Mouse (Mus musculus): Measurements from ENCODE around the gene Gm20696. TPM values are rescaled to one million over a fixed set of nuclear protein-coding genes. Genes with fewer than 3 reads are reported as not detected.

The Gm20696 gene
- polyA plus RNA-seq, 1 experiment: not detected

DNA sequence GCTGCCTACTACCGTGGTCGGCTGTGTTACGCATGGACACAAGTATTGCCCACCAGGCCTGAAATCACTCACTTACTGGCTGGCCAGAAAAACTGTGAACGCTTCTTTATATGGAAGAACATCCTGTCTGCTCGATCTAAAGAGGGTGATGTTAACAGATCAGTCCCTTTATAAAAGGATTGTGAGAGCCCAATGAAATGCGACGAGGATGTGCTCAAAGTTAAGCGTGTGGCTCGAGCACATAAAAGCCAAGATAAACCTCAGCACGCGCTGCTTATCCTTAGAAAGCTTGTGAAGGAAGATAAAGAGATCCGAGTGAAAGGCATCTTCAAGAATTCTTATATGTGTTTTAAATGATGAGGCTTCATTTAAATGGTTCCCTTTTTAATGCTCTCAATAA, 270.9 kb downstream of the Gm20696 start:
- Histone ChIP-seq H3K27ac (replicated peaks; ENCODE audit: low read depth, low read length) (no peak overlapping the region), H3K4me3 (ENCODE audit: insufficient read depth, low read depth, low read length) (no peak overlapping the region), H3K4me1 (ENCODE audit: control insufficient read depth, insufficient read depth, insufficient read length, low read length) (no peaks in the 10 kb centered on the region)

DNA sequence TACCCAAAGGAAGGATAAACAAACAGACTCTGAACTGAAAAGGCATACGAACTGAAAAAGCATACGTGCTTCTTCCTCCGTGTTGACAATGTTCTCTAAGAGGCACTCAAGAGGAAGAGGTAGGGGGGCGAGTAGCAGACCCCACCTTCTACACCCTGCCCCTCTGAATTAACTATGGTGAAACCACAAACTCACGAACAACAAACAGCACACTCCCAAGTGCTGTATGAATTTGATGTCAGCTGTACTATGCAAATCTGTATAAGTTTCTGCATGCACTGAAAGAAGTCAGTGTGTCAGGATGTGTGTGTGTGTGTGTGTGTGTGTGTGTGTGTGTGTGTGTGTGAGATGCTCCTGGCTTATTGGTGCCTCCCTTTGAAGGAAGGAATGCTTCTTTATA, 271.8 kb downstream of the Gm20696 start:
- H3K4me3 ChIP-seq (ENCODE audit: insufficient read depth, low read depth, low read length): no peak overlapping the region
- no peak overlapping the region for H3K27ac ChIP-seq (replicated peaks; ENCODE audit: low read depth, low read length)

DNA sequence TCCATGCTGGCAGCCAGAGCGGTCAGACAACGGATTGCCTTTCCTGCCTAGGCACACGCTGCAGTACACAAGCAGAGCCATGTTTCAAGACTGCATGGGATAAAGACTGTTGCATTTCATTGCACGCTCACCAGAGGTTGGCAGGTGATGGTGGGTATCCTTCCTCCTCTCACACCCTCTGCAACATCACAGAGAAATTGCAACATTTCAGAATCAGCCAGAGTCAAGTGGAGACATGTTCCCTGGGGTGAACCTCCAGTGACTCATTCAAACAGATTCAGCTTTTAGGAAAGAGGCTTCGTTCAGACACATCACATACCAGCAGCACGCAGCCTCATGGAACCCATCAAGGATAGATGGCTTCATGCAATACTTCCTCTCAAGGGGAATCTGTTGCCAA, 274.1 kb downstream of the Gm20696 start:
- no peak overlapping the region for H3K27ac ChIP-seq (replicated peaks; ENCODE audit: low read depth, low read length)
- no peak overlapping the region for H3K4me3 ChIP-seq (ENCODE audit: insufficient read depth, low read depth, low read length)
- peaks cover 14% of the 10 kb centered on the region for H3K4me1 ChIP-seq (ENCODE audit: control insufficient read depth, insufficient read depth, insufficient read length, low read length)

More for the DNA sequence above, 271.8 kb downstream of the Gm20696 start:
- no peaks in the 10 kb centered on the region for H3K4me1 ChIP-seq (ENCODE audit: control insufficient read depth, insufficient read depth, insufficient read length, low read length)

GRCm38 (mm10) chr6:99388741-99389675, 277.6 kb downstream of the Gm20696 start:
- Histone ChIP-seq H3K27ac (replicated peaks; ENCODE audit: low read depth, low read length) (peak overlapping the region; percentile 82), H3K4me3 (ENCODE audit: insufficient read depth, low read depth, low read length) (no peak overlapping the region), H3K4me1 (ENCODE audit: control insufficient read depth, insufficient read depth, insufficient read length, low read length) (peaks cover 14% of the 10 kb centered on the region)

- Histone ChIP-seq H3K4me3 (ENCODE audit: insufficient read depth, low read depth, low read length) (no peak overlapping the region), H3K4me1 (ENCODE audit: control insufficient read depth, insufficient read depth, insufficient read length, low read length) (peaks cover 18% of the 10 kb centered on the region), H3K27ac (replicated peaks; ENCODE audit: low read depth, low read length) (peak overlapping the region; percentile 32; the same call in 1 of the 2 replicates)
Measured at GRCm38 (mm10) chr6:99388023-99388422, 278.6 kb downstream of the Gm20696 start.

GRCm38 (mm10) chr6:99385059-99385604, 281.5 kb downstream of the Gm20696 start:
- Histone ChIP-seq H3K4me3 (ENCODE audit: insufficient read depth, low read depth, low read length) (no peak overlapping the region), H3K4me1 (ENCODE audit: control insufficient read depth, insufficient read depth, insufficient read length, low read length) (peaks cover 19% of the 10 kb centered on the region), H3K27ac (replicated peaks; ENCODE audit: low read depth, low read length) (no peak overlapping the region)

GRCm38 (mm10) chr6:99383846-99384472, 282.6 kb downstream of the Gm20696 start:
- Histone ChIP-seq H3K27ac (replicated peaks; ENCODE audit: low read depth, low read length) (no peak overlapping the region), H3K4me1 (ENCODE audit: control insufficient read depth, insufficient read depth, insufficient read length, low read length) (peaks cover 21% of the 10 kb centered on the region), H3K4me3 (ENCODE audit: insufficient read depth, low read depth, low read length) (no peak overlapping the region)

DNA sequence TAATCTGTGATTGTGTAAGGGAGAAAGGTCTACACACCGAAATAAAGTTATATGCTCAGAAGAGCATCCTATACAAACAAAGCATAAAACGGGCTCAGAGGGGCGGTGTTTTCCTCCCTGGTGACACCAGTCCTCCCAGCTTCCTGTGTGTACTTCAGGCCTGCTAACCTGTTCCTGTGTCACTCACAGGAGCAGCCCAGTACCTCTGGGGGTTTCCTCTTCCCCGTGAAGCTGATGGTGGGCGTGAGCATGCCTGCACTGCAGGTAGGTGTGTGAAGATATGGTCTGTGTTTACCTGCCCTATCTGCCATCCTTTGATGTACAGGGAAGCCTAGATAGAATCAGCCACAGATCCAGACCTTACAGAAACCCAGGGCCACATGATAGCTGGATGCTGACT, 286.5 kb downstream of the Gm20696 start:
- Histone ChIP-seq H3K27ac (replicated peaks; ENCODE audit: low read depth, low read length) (0 out of 2 replicates have a peak overlapping the region, but pooled peaks have one; percentile 9), H3K4me1 (ENCODE audit: control insufficient read depth, insufficient read depth, insufficient read length, low read length) (peaks cover 43% of the 10 kb centered on the region), H3K4me3 (ENCODE audit: insufficient read depth, low read depth, low read length) (no peak overlapping the region)

DNA sequence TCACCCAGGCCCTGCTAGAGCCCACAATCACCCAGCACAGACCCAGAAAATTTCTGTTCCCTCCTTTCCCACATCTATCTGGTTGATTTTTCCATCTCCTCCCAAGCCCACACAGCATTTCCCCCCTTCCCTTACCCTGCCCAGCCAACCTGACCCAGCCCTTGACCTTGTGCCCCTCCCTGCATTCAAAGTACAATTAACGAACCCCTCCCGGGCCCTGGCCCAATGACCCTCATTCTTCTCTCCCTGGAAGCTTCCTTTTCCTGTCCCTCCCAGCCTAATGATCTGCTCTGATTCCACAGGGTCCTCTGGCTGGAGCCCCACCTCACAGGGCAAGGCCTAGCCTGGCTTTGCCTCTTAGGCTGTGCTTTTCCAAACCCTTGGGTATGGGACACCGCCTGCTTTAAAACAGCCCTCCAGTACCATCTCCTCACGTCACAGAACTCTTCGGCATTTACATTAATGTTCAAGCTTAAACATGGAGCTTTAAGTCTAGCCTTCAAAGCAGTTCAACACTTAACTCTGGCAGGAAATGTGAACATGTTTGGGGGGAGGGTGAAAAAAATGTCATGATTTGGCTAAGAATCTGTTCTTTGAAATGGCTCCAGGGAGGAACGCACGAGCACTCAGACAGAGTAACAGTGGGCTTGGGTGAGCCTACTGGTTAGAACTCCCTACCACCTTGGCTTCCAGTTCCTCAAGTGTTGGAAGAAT, 287.4 kb downstream of the Gm20696 start:
- H3K27ac ChIP-seq (replicated peaks; ENCODE audit: low read depth, low read length): peak overlapping the region; percentile 66
- H3K4me3 ChIP-seq (ENCODE audit: insufficient read depth, low read depth, low read length): no peak overlapping the region

DNA sequence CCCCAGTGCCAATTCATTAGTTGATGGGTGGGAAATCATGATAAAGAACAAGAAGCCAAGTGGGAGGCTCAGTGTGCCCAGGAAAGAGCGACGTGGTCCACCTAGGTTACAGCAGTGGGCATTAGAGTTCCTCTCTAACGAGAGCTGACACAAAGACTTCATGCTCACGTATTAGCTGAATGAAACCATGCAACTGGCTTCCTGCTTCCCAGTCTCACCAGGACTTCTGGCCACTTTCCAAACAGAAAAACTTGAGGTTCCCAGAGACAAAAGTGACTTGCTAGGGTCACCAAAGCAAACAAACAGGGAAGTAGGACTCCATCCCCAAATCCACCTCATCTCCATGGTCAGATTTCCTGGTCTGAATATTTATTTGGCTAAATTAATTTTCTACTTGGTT, 288.9 kb downstream of the Gm20696 start:
- Histone ChIP-seq H3K4me3 (ENCODE audit: insufficient read depth, low read depth, low read length) (no peak overlapping the region), H3K27ac (replicated peaks; ENCODE audit: low read depth, low read length) (peak overlapping the region; percentile 63), H3K4me1 (ENCODE audit: control insufficient read depth, insufficient read depth, insufficient read length, low read length) (peaks cover 44% of the 10 kb centered on the region)

More for the DNA sequence above, 287.4 kb downstream of the Gm20696 start:
- peaks cover 46% of the 10 kb centered on the region for H3K4me1 ChIP-seq (ENCODE audit: control insufficient read depth, insufficient read depth, insufficient read length, low read length)

GRCm38 (mm10) chr6:99377131-99377530, 289.5 kb downstream of the Gm20696 start:
- peaks cover 44% of the 10 kb centered on the region for H3K4me1 ChIP-seq (ENCODE audit: control insufficient read depth, insufficient read depth, insufficient read length, low read length)
- H3K4me3 ChIP-seq (ENCODE audit: insufficient read depth, low read depth, low read length): no peak overlapping the region
- peak overlapping the region; percentile 45 for H3K27ac ChIP-seq (replicated peaks; ENCODE audit: low read depth, low read length)

DNA sequence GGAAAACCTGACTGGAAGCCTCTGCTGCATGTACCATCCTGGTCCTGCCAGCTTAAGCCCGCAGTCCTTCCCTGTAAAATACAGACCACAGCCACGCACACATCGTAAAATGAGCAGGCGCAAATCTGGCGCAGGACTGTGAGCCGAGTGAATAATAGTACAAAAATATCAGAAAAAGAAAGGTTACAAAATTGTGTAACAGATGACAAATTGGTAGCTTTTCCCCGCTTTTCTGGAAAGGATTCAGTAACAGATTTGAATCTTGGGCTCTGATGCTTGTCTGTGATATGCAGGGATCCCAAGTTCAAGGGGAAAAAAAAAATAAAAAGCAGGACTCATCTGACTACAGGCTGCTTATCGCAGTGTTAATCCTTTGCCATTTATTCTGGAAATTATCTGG, 289.9 kb downstream of the Gm20696 start:
- Histone ChIP-seq H3K4me1 (ENCODE audit: control insufficient read depth, insufficient read depth, insufficient read length, low read length) (peaks cover 44% of the 10 kb centered on the region), H3K4me3 (ENCODE audit: insufficient read depth, low read depth, low read length) (no peak overlapping the region), H3K27ac (replicated peaks; ENCODE audit: low read depth, low read length) (no peak overlapping the region)

DNA sequence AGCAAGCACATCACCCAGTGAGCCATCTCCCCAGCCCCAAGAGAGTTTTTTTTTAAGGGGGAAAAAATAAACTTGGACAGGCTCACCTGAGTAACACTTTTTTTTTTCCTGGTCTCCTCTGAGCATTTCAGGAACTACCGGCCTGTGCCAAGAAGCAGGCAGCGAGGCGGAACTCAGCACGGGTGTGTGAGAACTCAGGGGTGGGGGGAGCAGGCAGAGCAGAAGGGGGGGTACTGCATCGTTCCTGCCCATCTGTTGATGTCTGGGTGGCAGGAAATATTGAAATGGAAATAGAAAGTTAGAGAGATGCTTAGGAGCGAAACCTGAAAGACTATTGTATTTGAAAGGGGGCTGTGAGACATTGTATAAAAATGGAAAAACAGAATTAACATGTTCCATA, 290.7 kb downstream of the Gm20696 start:
- no peak overlapping the region for H3K27ac ChIP-seq (replicated peaks; ENCODE audit: low read depth, low read length)
- H3K4me1 ChIP-seq (ENCODE audit: control insufficient read depth, insufficient read depth, insufficient read length, low read length): peaks cover 44% of the 10 kb centered on the region
- no peak overlapping the region for H3K4me3 ChIP-seq (ENCODE audit: insufficient read depth, low read depth, low read length)

DNA sequence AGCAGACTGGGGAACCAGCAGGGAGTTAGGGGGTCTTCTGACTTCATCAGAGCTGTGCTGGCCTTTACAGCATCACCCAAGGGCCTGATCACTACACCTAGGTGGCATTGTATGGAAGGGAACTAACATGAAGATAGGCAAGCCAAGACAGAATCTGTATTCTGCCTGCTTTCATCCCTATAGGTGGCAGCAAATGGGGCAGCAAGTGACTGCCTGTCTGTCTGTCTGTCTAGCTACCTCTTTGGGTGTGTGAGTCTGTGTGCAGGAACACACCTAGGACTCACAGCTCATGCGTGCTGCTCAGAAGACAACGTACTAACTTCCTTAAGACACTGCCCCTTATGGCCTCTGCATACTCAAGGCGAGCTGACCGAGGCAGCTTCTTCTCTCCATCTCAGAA, 291.2 kb downstream of the Gm20696 start:
- Histone ChIP-seq H3K4me3 (ENCODE audit: insufficient read depth, low read depth, low read length) (no peak overlapping the region), H3K27ac (replicated peaks; ENCODE audit: low read depth, low read length) (no peak overlapping the region), H3K4me1 (ENCODE audit: control insufficient read depth, insufficient read depth, insufficient read length, low read length) (peaks cover 44% of the 10 kb centered on the region)

Measured in brown adipose tissue, adult 24 weeks (tissue).